Mouse (Mus musculus) E14TG2a.4 (cell line): ENCODE data around the gene Gm49369.

Experiments used
- CTCF ChIP-seq: conservative IDR thresholded peaks from 2 replicates; pipeline ENCODE4 v1.5.1; 2014; ENCODE audit warnings: low read length
- POU5F1 ChIP-seq: IDR thresholded peaks from 2 replicates; pipeline ENCODE4 v1.6.1; 2014; ENCODE audit warnings: low read length, borderline replicate concordance

DNA sequence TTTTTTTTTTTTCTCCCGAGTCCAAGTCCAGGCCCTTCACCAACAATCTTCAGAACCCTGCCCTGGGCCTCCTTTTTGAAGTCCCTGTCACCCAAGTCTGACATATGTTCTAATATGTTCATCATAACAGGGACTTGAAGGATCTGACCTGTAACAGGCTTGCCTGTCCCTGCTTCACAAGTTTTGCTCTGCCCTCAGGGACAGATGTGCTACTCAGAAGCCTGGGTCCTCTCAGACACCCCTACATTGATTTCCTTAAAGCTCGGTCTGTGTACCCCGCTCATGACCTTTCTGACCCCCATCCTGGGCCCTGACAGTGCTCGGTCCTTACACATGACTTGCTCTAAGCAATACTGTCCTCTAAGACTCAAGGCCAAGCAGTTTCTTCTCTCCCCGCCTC is 9.4 kb downstream of the Gm49369 start:
- TF ChIP-seq CTCF (no peak), POU5F1 (no peak)
